Mouse (Mus musculus): Measurements from ENCODE around the gene Plcb4. TPM values are rescaled to one million over a fixed set of nuclear protein-coding genes. Genes with fewer than 3 reads are reported as not detected.
"Not testable (repeated sequence)": the region's sequence is repeated elsewhere in the genome, so short reads cannot be mapped to it uniquely, and the experiment has no call there.

Gene Plcb4
- polyA plus RNA-seq, 1 experiment: 22.0 TPM

GRCm38 (mm10) chr2:135673649-135674048 is 14.8 kb downstream of the Plcb4 start:
- no peak for DNase-seq (ENCODE audit: low read depth)

- DNase-seq (ENCODE audit: low read depth): no peak
These were observed 16.5 kb downstream of the Plcb4 start for GRCm38 (mm10) chr2:135675284-135675683.

GRCm38 (mm10) chr2:135676978-135677501 is 18.2 kb downstream of the Plcb4 start:
- DNase-seq (ENCODE audit: low read depth): no peak

GRCm38 (mm10) chr2:135677601-135678000 is 18.8 kb downstream of the Plcb4 start:
- no peak for DNase-seq (ENCODE audit: low read depth)

GRCm38 (mm10) chr2:135680001-135680400 is 21.2 kb downstream of the Plcb4 start:
- DNase-seq (ENCODE audit: low read depth): no peak

DNA sequence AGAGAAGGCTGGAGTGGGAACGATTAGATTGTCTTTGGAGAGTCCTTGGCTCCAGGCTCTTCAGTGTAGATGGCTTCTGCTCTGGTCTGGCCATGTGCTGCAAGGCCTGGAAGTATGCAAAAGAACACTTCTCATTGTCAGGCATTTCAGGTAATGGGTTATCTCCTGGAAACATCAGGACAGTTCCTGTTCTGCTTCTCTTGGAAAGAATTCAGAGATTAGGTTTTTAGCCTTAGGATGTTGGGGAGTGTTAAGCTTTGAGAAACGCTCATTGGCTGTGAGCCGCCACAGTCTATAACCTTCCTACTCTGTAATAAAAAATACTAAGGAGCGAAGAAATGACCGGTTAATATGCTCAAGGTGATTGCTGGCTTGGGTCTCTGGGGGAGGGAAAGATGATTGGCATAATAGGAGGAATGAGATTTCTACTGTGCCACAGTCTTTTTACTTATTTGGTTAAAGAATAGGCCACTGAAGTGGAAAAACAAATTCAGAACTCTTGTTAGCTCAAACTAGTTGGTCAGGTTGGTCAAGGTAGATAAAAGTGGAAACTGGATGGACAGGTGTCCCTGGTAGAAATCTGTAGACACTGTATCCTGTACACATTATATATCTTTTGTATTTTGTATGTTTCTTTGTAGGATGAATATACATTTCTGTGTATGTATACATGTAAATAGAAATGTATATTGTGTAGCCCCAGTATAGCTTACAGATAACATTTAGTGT is 21.8 kb downstream of the Plcb4 start:
- peak; percentile 97 for DNase-seq (ENCODE audit: low read depth)

GRCm38 (mm10) chr2:135683684-135684440 is 25.1 kb downstream of the Plcb4 start:
- DNase-seq (ENCODE audit: low read depth): no peak

- no peak for DNase-seq (ENCODE audit: low read depth)
These were observed 27.9 kb downstream of the Plcb4 start for GRCm38 (mm10) chr2:135686692-135687091.

DNA sequence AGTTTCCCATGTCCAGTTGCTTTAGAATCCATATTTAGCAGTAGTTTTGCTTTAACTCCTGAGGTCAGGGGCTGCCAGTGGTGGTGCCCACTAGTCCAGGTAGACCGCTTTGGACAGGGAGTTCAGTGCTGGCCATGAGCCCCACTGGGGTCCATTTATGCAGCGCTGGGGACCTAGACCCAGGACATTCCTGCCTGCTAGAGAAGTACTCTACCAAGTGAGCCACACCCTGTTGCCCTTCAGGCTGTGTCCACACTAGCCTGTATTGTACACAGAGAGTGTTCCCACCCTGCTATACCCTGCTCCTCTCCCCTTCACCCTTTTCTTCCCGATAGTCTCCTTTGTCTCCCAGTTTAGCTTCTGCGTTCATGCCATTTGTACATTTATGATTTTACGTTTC is 28.8 kb downstream of the Plcb4 start:
- no peak for DNase-seq (ENCODE audit: low read depth)

GRCm38 (mm10) chr2:135692568-135693488 is 34.0 kb downstream of the Plcb4 start:
- no peak for DNase-seq (ENCODE audit: low read depth)

DNA sequence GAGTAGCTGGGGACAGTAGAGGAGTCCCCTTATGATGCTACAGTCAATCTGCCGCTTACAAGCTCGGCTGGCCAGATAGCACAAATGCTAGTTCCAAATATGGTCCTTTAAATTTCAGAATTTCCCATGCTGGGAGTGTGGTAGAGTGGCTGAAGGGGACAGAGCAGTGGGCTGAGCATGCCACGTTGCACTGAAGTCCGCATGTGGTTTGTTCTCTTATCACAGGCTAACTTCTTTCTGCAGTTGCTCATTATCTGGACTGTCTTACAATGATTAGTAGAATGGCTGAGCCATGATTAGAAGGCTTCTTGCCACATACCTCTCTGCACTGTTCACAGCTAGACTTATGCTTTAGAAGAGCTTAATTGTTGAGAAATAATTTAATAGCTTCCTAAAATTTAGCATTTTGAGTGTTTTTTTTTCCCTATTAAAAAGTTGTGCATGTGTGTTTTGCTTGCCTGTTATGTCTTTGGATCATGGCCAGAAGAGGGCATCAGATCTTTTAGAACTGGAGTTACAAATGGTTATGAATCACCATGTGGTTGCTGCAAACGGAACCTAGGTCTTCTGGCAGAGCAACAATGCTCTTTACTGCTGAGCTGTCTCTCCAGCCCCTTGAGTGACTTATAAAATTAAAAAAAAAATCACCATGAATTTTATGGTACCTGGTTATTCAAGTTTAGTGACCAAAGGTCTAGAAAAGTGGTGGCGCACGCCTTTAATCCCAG is 42.0 kb downstream of the Plcb4 start:
- DNase-seq (ENCODE audit: low read depth): no peak

DNA sequence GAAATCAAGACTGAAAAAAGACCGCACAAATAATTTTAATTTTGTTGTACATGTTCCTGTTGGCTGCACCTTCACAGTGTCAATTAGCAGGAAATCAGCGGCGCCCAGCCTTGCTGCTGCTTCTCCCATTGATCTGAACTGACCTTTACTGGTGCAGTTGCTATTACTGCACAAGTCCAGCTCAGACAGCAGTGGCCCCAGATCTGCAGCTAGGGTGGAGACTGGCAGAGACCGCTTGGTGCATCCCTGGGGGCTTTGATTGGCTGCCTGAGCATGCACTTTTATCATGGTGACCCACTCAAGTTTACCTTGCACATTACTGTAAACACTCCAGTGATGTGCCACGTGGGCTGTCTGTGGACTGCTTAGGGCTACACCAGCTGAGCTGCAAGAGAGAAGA is 45.9 kb downstream of the Plcb4 start:
- no peak for DNase-seq (ENCODE audit: low read depth)

- no peak for DNase-seq (ENCODE audit: low read depth)
These were observed 48.5 kb downstream of the Plcb4 start for GRCm38 (mm10) chr2:135707305-135707704.

- DNase-seq (ENCODE audit: low read depth): no peak
These were observed 49.6 kb downstream of the Plcb4 start for GRCm38 (mm10) chr2:135708386-135708785.

- no peak for DNase-seq (ENCODE audit: low read depth)
These were observed 50.0 kb downstream of the Plcb4 start for GRCm38 (mm10) chr2:135708796-135709195.

- not testable (repeated sequence) for DNase-seq (ENCODE audit: low read depth)
These were observed 50.9 kb downstream of the Plcb4 start for GRCm38 (mm10) chr2:135709736-135710135.

GRCm38 (mm10) chr2:135711049-135711924 is 52.5 kb downstream of the Plcb4 start:
- DNase-seq (ENCODE audit: low read depth): peak; percentile 58

GRCm38 (mm10) chr2:135711925-135712288 is 53.1 kb downstream of the Plcb4 start:
- peak; percentile 81 for DNase-seq (ENCODE audit: low read depth)

DNA sequence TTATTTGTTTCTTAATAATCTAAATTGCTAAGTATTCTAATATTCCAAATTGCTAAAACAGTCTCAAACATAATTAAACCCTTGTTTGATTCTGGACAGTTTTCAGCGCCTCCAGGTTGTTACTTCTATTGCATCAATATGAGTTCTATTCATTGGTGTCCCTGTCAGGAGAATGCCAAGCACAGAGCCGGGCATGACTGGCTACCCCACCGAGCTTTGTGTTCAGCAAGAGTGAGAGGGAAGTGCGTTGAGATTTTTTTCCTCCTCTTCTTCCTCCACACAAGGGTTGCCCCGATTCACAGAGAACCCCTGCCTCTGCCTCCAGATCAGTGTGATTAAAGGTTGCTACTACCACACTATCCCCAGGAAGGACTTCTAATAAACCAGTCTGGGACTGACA is 53.5 kb downstream of the Plcb4 start:
- DNase-seq (ENCODE audit: low read depth): peak; percentile 59

GRCm38 (mm10) chr2:135712921-135713320 is 54.1 kb downstream of the Plcb4 start:
- DNase-seq (ENCODE audit: low read depth): no peak
